Mouse (Mus musculus) cerebellum, adult 2 months (tissue): ENCODE results near the gene Med4.

Source experiments
- CTCF ChIP-seq: fragments of 200-500 bp; IDR thresholded peaks from 2 replicates; pipeline ENCODE4 v1.5.1; 2011; ENCODE audit warnings: low read depth, mild to moderate bottlenecking, control low read depth, low read length, moderate library complexity, borderline replicate concordance; ENCODE audit not compliant: insufficient read depth
- POLR2A ChIP-seq: fragments of 200-500 bp; IDR thresholded peaks from 2 replicates; pipeline ENCODE4 v1.6.1; 2011; ENCODE audit warnings: low read length, control low read depth, borderline replicate concordance; ENCODE audit not compliant: insufficient read depth

DNA sequence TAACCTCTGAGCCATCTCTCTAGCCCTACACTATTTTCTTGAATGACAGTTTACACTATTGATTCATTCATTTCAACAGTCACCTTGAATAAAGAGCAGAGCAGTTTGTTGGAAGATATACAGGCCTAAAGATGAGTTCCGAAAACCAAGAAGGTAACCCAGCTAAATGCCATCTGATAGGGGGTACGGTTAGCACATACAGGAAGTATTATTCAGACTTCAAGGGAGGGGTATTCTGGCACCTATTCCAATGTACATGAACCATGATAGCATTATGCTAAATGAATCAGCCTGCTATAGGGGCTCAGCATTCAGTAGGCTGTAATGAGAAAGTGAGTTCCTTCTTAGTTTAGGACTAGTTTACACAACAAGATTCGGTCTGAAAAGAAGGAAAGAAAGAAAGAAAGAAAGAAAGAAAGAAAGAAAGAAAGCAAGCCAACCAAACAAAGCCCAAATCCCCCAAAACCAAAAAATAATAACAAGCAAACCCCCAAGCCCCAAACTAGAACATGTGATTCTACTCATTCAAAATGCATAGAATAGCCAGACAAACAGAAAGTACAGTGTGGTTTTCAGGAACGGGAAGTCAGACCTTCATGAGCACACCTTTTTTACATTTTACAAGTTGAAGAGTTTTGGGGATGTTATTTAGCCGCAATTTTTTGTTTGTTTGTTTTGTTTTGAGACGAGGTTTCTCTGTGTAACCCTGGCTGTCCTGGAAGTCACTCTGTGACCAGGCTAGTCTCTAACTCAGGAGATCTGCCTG, 1.0 kb upstream of the Med4 start:
- no peak for TF ChIP-seq CTCF
- no peak for TF ChIP-seq POLR2A
